ENCODE assay signal across 9 mouse cellular contexts in the genomic region with DNA sequence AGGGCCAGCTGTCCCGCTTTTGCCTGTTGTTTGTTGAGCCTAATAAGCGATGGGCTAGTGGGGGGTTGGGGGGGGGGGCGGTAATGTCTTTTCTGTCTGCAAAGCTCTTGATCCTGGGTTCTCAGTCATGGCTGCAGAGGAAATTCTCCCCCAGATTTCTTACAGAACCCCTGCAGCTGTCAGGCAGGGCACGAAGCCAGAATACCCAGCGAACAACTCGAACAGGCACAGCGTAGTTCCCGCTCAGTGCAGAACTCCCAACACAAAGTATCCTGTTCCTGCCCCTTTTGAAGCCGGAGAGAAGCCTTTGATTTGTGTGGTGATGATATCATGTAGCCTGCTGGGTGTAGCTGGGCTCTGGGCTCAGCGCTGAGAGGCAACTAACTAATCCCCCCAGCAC. TPM values are rescaled to one million over a fixed set of nuclear protein-coding genes. Genes with fewer than 3 reads are reported as not detected.
DNase-seq lines count a peak whose midpoint lies in the region; ATAC-seq and TF ChIP-seq lines count a peak whose summit lies in the region.
"Had no signal": no experiment of that assay in that cellular context is flagged by ENCODE, and none has a peak within 500 bp of the region (broad histone marks: within the 10 kb centered on the region; RNA-seq: fewer than 3 reads in every experiment).

No protein-coding gene starts in this region.

- H3K79me2 ChIP-seq in C2C12 (ENCODE audit: control insufficient read depth, insufficient read depth), result no peaks in the 10 kb centered on the region

- H3K4me1 ChIP-seq in midbrain, embryonic 11.5 days (ENCODE audit: control insufficient read depth, insufficient read depth, low read length), result peaks cover 9% of the 10 kb centered on the region
- peaks cover 9% of the 10 kb centered on the region; the same call in 1 of the 2 replicates for H3K4me1 ChIP-seq in stomach, embryonic 14.5 days (ENCODE audit: control insufficient read depth, insufficient read depth, low read length)

- H3K4me2 ChIP-seq in midbrain, embryonic 11.5 days, result peak overlapping the region; percentile 27; the same call in 1 of the 2 replicates
- H3K4me2 ChIP-seq in stomach, embryonic 14.5 days (replicated peaks; ENCODE audit: low read depth, low read length), result peak overlapping the region; percentile 13; the same call in 1 of the 2 replicates

- H3K36me3 ChIP-seq in C2C12 (ENCODE audit: control insufficient read depth, insufficient read depth), result no peaks in the 10 kb centered on the region
- H3K36me3 ChIP-seq in midbrain, embryonic 11.5 days (ENCODE audit: control insufficient read depth, insufficient read depth, low read length), result no peaks in the 10 kb centered on the region
- H3K36me3 ChIP-seq in stomach, embryonic 14.5 days (ENCODE audit: control insufficient read depth, insufficient read depth, low read length), result no peaks in the 10 kb centered on the region
- H3K36me3 ChIP-seq: G1E had no signal

- peak; percentile 28 for DNase-seq in cerebellum, adult 9-10 months
- peak; percentile 68 to 72 for DNase-seq in heart, postnatal 14 days
- DNase-seq in layer of hippocampus, adult 9-11 months, result peak; percentile 56
- DNase-seq in midbrain, embryonic 11.5 days (ENCODE audit: low spot score, missing footprints), result peak; percentile 95
- DNase-seq in thymus, postnatal 14 days, result no peak

- intact Hi-C loops in heart, postnatal 14 days (cut with DNase I), result no loop called here

- 4% methylated on average over 10 of the region's 10 CpGs for WGBS in midbrain, embryonic 11.5 days
- 5% methylated on average over 10 of the region's 10 CpGs for WGBS in stomach, embryonic 14.5 days

- H3K27me3 ChIP-seq in C2C12 (ENCODE audit: control insufficient read depth, insufficient read depth, insufficient read length), result no peaks in the 10 kb centered on the region
- H3K27me3 ChIP-seq in midbrain, embryonic 11.5 days (ENCODE audit: control insufficient read depth, insufficient read depth, low read length), result no peaks in the 10 kb centered on the region
- H3K27me3 ChIP-seq in stomach, embryonic 14.5 days (ENCODE audit: control insufficient read depth, insufficient read depth, low read length), result no peaks in the 10 kb centered on the region

- TF ChIP-seq CTCF in C2C12 (IDR thresholded peaks at IDR 0.05; ENCODE audit: control insufficient read depth, insufficient read depth, insufficient read length), result no peak

- no peak overlapping the region for H3ac ChIP-seq in C2C12 (ENCODE audit: control insufficient read depth, insufficient read length, low read depth)

- H3K9me3 ChIP-seq in midbrain, embryonic 11.5 days (ENCODE audit: control insufficient read depth, low read length), result no peaks in the 10 kb centered on the region
- no peaks in the 10 kb centered on the region for H3K9me3 ChIP-seq in stomach, embryonic 14.5 days (ENCODE audit: control insufficient read depth, low read depth, low read length)
- H3K9me3 ChIP-seq: G1E had no signal

- no peaks in the 10 kb centered on the region for H3K79me3 ChIP-seq in C2C12 (ENCODE audit: low read depth)

- H3K4me3 ChIP-seq in C2C12 (ENCODE audit: insufficient read depth, poor library complexity, severe bottlenecking), result no peak overlapping the region
- no peak overlapping the region for H3K4me3 ChIP-seq in midbrain, embryonic 11.5 days (ENCODE audit: low read depth, low read length)
- H3K4me3 ChIP-seq in stomach, embryonic 14.5 days (ENCODE audit: low read depth, low read length), result no peak overlapping the region

- peak overlapping the region; percentile 67 for H3K27ac ChIP-seq in midbrain, embryonic 11.5 days (ENCODE audit: low read depth, low read length)
- peak overlapping the region; percentile 71; the same call in 1 of the 2 replicates for H3K27ac ChIP-seq in stomach, embryonic 14.5 days (ENCODE audit: low read length)

- peak; percentile 58 for ATAC-seq in frontal cortex, adult (ENCODE audit: low TSS enrichment)
- ATAC-seq in midbrain, embryonic 11.5 days (ENCODE audit: low FRiP score), result peak; percentile 78
- peak; percentile 84 for ATAC-seq in stomach, embryonic 14.5 days (ENCODE audit: insufficient number of reproducible peaks, insufficient read depth, low FRiP score, low read depth)

- H3K9ac ChIP-seq in midbrain, embryonic 11.5 days (ENCODE audit: low read length), result peak overlapping the region; percentile 34
- no peak overlapping the region for H3K9ac ChIP-seq in stomach, embryonic 14.5 days (replicated peaks; ENCODE audit: low read depth, low read length)

TF ChIP-seq in C2C12, 6 proteins besides CTCF, POLR2A, EP300 and RAD21:
- TF ChIP-seq MYOG (IDR thresholded peaks at IDR 0.05; ENCODE audit: control insufficient read depth, extremely low read depth, insufficient read length) (no peak), MYOD1 (IDR thresholded peaks at IDR 0.05; ENCODE audit: control insufficient read depth, insufficient read length, low read depth) (peak; percentile 4)

RNA-seq across cellular contexts. Expression of a gene that starts 46.2 kb away (rescaled TPM):
- 3.4 TPM for polyA plus RNA-seq in C2C12 (2012; fragmentation: generic; extraction: Trizol)
- total RNA-seq in heart, postnatal 14 days (2021), result 10 to 100 TPM; 32.1 to 33.6 TPM
- 4.7 and 4.9 TPM in 2 replicates for polyA plus RNA-seq in midbrain, embryonic 11.5 days (2014; fragmentation: Nextera tagmentation; extraction: Ambion mirVana)
- 10.4 and 13.2 TPM in 2 replicates for polyA plus RNA-seq in stomach, embryonic 14.5 days (2014; fragmentation: Nextera tagmentation; extraction: Ambion mirVana)
